Mouse (Mus musculus): ENCODE measurements around the gene Stc2. TPM values are rescaled to one million over a fixed set of nuclear protein-coding genes. Genes with fewer than 3 reads are reported as not detected.

Stc2 gene
- polyA plus RNA-seq, 1 experiment from 2014 or later, result 1.2 TPM

- no peak overlapping the region for H3K9ac ChIP-seq (replicated peaks)
- no peak for ATAC-seq (ENCODE audit: low FRiP score)
- H3K4me2 ChIP-seq, result no peak overlapping the region
- H3K27me3 ChIP-seq (replicated peaks), result peaks cover 8% of the 10 kb centered on the region
- H3K36me3 ChIP-seq, result no peaks in the 10 kb centered on the region
- no peak overlapping the region for H3K27ac ChIP-seq (replicated peaks)
- H3K4me3 ChIP-seq (replicated peaks), result no peak overlapping the region
- no peaks in the 10 kb centered on the region for H3K9me3 ChIP-seq (replicated peaks)
- peaks cover 13% of the 10 kb centered on the region for H3K4me1 ChIP-seq
- WGBS, result 46% methylated on average over 8 of the region's 8 CpGs
Measured at GRCm38 (mm10) chr11:31365280-31365679, 4.6 kb downstream of the Stc2 start.

- WGBS, result 96% methylated on average over 1 of the region's 1 CpGs
- Histone ChIP-seq H3K27ac (replicated peaks) (no peak overlapping the region), H3K9me3 (replicated peaks) (no peaks in the 10 kb centered on the region), H3K4me2 (no peak overlapping the region), H3K4me3 (replicated peaks) (no peak overlapping the region), H3K4me1 (no peaks in the 10 kb centered on the region), H3K9ac (replicated peaks) (no peak overlapping the region), H3K36me3 (no peaks in the 10 kb centered on the region), H3K27me3 (replicated peaks) (peaks cover 8% of the 10 kb centered on the region)
- ATAC-seq (ENCODE audit: low FRiP score), result no peak
Measured at GRCm38 (mm10) chr11:31362856-31363255, 7.0 kb downstream of the Stc2 start.

GRCm38 (mm10) chr11:31362330-31362729, 7.5 kb downstream of the Stc2 start:
- Histone ChIP-seq H3K4me3 (replicated peaks) (no peak overlapping the region), H3K27me3 (replicated peaks) (peaks cover 5% of the 10 kb centered on the region), H3K9ac (replicated peaks) (no peak overlapping the region), H3K9me3 (replicated peaks) (no peaks in the 10 kb centered on the region), H3K36me3 (no peaks in the 10 kb centered on the region), H3K27ac (replicated peaks) (no peak overlapping the region), H3K4me2 (no peak overlapping the region), H3K4me1 (no peaks in the 10 kb centered on the region)
- ATAC-seq (ENCODE audit: low FRiP score), result no peak
- WGBS, result 74% methylated on average over 3 of the region's 3 CpGs

- Histone ChIP-seq H3K27ac (replicated peaks) (no peak overlapping the region), H3K36me3 (no peaks in the 10 kb centered on the region), H3K9me3 (replicated peaks) (no peaks in the 10 kb centered on the region), H3K4me3 (replicated peaks) (no peak overlapping the region), H3K27me3 (replicated peaks) (no peaks in the 10 kb centered on the region), H3K4me2 (no peak overlapping the region), H3K4me1 (no peaks in the 10 kb centered on the region), H3K9ac (replicated peaks) (no peak overlapping the region)
- ATAC-seq (ENCODE audit: low FRiP score), result no peak
- WGBS, result 92% methylated on average over 4 of the region's 4 CpGs
Measured at GRCm38 (mm10) chr11:31361047-31361446, 8.8 kb downstream of the Stc2 start.

GRCm38 (mm10) chr11:31359283-31359902, 10.5 kb downstream of the Stc2 start:
- Histone ChIP-seq H3K4me1 (no peaks in the 10 kb centered on the region), H3K9ac (replicated peaks) (no peak overlapping the region), H3K9me3 (replicated peaks) (no peaks in the 10 kb centered on the region), H3K27me3 (replicated peaks) (no peaks in the 10 kb centered on the region), H3K36me3 (no peaks in the 10 kb centered on the region), H3K27ac (replicated peaks) (no peak overlapping the region), H3K4me2 (no peak overlapping the region), H3K4me3 (replicated peaks) (no peak overlapping the region)
- ATAC-seq (ENCODE audit: low FRiP score), result no peak
- 78% methylated on average over 6 of the region's 6 CpGs for WGBS

GRCm38 (mm10) chr11:31358453-31358852, 11.4 kb downstream of the Stc2 start:
- Histone ChIP-seq H3K9me3 (replicated peaks) (no peaks in the 10 kb centered on the region), H3K27me3 (replicated peaks) (no peaks in the 10 kb centered on the region), H3K4me3 (replicated peaks) (no peak overlapping the region), H3K27ac (replicated peaks) (no peak overlapping the region), H3K4me1 (no peaks in the 10 kb centered on the region), H3K36me3 (no peaks in the 10 kb centered on the region), H3K9ac (replicated peaks) (no peak overlapping the region), H3K4me2 (no peak overlapping the region)
- ATAC-seq (ENCODE audit: low FRiP score), result no peak
- WGBS, result 89% methylated on average over 5 of the region's 5 CpGs

GRCm38 (mm10) chr11:31356866-31357265, 13.0 kb downstream of the Stc2 start:
- no peak overlapping the region for H3K9ac ChIP-seq (replicated peaks)
- H3K4me2 ChIP-seq, result no peak overlapping the region
- no peaks in the 10 kb centered on the region for H3K27me3 ChIP-seq (replicated peaks)
- no peak overlapping the region for H3K4me3 ChIP-seq (replicated peaks)
- no peaks in the 10 kb centered on the region for H3K9me3 ChIP-seq (replicated peaks)
- H3K36me3 ChIP-seq, result no peaks in the 10 kb centered on the region
- H3K27ac ChIP-seq (replicated peaks), result no peak overlapping the region
- H3K4me1 ChIP-seq, result no peaks in the 10 kb centered on the region
- ATAC-seq (ENCODE audit: low FRiP score), result no peak

GRCm38 (mm10) chr11:31355737-31356136, 14.1 kb downstream of the Stc2 start:
- Histone ChIP-seq H3K4me3 (replicated peaks) (no peak overlapping the region), H3K27ac (replicated peaks) (no peak overlapping the region), H3K4me2 (no peak overlapping the region), H3K36me3 (no peaks in the 10 kb centered on the region), H3K9ac (replicated peaks) (no peak overlapping the region), H3K4me1 (no peaks in the 10 kb centered on the region), H3K9me3 (replicated peaks) (no peaks in the 10 kb centered on the region), H3K27me3 (replicated peaks) (no peaks in the 10 kb centered on the region)
- no peak for ATAC-seq (ENCODE audit: low FRiP score)
- 100% methylated on average over 1 of the region's 1 CpGs for WGBS

GRCm38 (mm10) chr11:31354514-31354913, 15.4 kb downstream of the Stc2 start:
- WGBS, result 86% methylated on average over 1 of the region's 1 CpGs
- H3K27me3 ChIP-seq (replicated peaks), result no peaks in the 10 kb centered on the region
- H3K36me3 ChIP-seq, result no peaks in the 10 kb centered on the region
- H3K9ac ChIP-seq (replicated peaks), result no peak overlapping the region
- ATAC-seq (ENCODE audit: low FRiP score), result no peak
- no peak overlapping the region for H3K27ac ChIP-seq (replicated peaks)
- no peaks in the 10 kb centered on the region for H3K4me1 ChIP-seq
- H3K4me3 ChIP-seq (replicated peaks), result no peak overlapping the region
- H3K9me3 ChIP-seq (replicated peaks), result no peaks in the 10 kb centered on the region
- no peak overlapping the region for H3K4me2 ChIP-seq

Other genes with a start within 250 kb of the Stc2 start
- not detected in 2 replicates for gene Gm17332, start 187.6 kb downstream of the Stc2 start, polyA plus RNA-seq (2015; fragmentation: Nextera tagmentation; extraction: Ambion mirVana)

Data from neural tube, embryonic 15.5 days (tissue).